Mouse (Mus musculus): ENCODE measurements at regions not wholly inside any gene's neighbourhood (a gene's known extent, or its start where the extent isn't known, plus 50 kb on each side); places are given as distances from the start of the nearest gene placed in this dataset.

GRCm38 (mm10) chr17:45260421-45260820 lies 173.1 kb downstream of the Cdc5l start:
- TF ChIP-seq GATA1 (IDR thresholded peaks at IDR 0.05; ENCODE audit: borderline replicate concordance, low read length) = no peak
- TF ChIP-seq FLI1 (IDR thresholded peaks at IDR 0.05; ENCODE audit: low read length) = no peak

All from megakaryocyte, embryonic 14.5 days (primary cell).